Mouse (Mus musculus): ENCODE results near the gene Efemp2. TPM values are rescaled to one million over a fixed set of nuclear protein-coding genes. Genes with fewer than 3 reads are reported as not detected.
A peak's percentile ranks its signal among the peaks of the same experiment; 100 is the strongest.

Gene Efemp2
- polyA plus RNA-seq, 1 experiment: 58.5 TPM

DNA sequence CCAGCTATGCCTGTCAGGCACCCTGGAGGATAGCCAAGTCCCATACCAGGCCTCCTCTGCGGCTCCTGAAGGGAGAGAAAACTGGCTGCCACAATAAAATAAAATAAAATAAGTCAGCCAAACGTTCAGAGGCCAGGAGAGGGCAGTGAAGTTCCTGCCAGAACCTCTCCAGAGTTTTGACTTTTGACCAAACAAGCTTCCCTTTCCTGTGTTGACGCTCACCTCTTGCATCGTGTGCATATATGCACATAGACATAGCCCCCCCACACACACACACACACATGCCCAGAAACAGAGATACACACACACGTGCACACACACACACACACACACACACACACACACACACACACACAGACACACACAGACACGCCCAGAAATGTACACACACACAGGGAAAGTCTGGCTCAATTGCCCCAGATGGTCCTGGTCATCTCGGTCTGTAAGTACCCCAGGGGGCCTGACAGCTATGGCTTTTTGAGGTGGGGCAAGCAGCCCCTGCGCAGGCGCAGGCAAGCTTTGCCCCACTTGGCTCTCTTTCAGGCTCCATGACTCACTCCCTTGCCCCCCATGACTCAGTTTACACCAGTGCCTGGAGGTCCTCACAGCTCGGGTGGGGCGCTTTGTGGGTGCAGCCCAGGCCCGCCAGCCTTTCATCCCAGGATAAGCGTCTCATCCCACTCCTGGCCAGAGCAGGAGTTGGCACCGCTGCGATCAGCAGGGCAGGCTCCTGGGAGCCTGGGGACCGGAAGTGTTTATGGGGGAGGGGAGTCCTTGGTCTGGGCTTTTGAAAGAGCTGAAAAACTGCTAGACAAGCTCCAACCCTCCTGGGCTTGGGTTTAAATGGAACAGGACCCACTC lies 40.5 kb upstream of the Efemp2 start:
- peak; percentile 42 for DNase-seq (ENCODE audit: low read depth)
- TF ChIP-seq CTCF (IDR thresholded peaks at IDR 0.05; ENCODE audit: borderline replicate concordance, extremely low read depth, insufficient read depth, insufficient read length) (peak; percentile 43; the same call in 1 of the 2 replicates), POLR2A (IDR thresholded peaks at IDR 0.05; ENCODE audit: borderline replicate concordance, extremely low read depth, insufficient read depth, insufficient read length, poor library complexity, severe bottlenecking) (no peak)

DNA sequence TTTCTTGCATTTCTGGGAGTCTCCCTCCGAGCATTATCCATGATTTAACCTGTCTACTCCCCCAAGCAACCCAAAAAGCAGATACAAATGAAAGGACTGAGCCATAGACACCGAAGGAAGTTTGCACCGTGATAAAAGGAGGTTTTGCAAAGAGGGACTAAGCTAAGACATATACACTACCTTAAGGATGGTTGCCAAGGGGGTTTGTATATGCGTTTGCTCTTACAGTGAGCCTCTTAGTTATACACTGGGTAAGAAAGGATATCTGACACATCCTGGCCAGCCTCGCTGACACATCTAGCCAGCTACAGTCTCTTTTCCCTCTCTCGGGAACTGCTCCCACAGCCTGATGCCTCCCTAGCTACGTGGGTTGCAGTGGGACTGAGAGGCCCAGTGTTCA lies 39.8 kb upstream of the Efemp2 start:
- DNase-seq (ENCODE audit: low read depth): no peak
- no peak for TF ChIP-seq CTCF (IDR thresholded peaks at IDR 0.05; ENCODE audit: borderline replicate concordance, extremely low read depth, insufficient read depth, insufficient read length)
- TF ChIP-seq POLR2A (IDR thresholded peaks at IDR 0.05; ENCODE audit: borderline replicate concordance, extremely low read depth, insufficient read depth, insufficient read length, poor library complexity, severe bottlenecking): no peak

DNA sequence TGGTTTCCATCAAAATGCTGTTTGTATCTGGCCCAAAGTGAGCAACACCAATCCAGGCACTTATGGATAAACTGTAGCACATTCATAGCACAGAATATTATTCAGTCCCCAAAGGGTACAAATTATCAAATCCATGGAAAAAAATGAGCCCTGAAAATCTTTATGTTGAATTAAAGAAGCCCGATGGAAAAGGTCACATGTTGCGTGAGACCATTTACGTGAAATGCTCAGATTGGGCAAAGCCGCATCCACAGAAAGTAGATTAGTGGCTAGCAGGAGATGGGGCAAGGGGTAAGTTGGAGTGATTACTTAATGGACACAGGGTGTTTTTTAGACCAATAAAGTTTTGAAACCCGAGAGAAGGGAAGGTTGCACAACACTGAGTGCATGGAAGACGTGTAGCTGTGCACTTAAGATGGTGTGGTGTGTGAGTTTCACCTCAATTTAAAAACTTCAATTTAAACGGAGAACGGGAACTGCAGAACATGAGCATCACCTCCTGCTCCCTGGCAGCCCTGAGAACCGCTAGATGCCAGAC lies 29.3 kb upstream of the Efemp2 start:
- no peak for DNase-seq (ENCODE audit: low read depth)
- TF ChIP-seq POLR2A (IDR thresholded peaks at IDR 0.05; ENCODE audit: borderline replicate concordance, extremely low read depth, insufficient read depth, insufficient read length, poor library complexity, severe bottlenecking) (no peak), CTCF (IDR thresholded peaks at IDR 0.05; ENCODE audit: borderline replicate concordance, extremely low read depth, insufficient read depth, insufficient read length) (no peak)

DNA sequence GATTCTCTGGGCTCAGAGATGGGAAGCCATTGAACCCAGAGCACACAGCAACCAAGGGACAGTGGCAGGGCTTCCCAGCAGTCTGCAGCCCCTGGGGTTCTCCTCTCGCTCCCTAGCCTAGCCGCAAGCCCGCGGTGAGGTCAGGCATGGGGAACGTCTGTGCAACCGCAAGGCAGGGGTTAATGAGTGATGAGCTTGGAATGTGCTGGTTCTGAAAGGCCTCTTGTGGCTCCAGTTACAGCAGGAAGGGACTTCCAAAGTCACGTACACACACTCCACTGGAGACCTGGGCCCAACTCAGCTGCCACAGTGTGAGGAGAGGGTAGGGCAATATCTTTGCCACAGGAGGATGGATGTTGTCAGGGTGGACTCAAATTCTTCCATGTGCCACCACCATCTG lies 28.8 kb upstream of the Efemp2 start:
- TF ChIP-seq POLR2A (IDR thresholded peaks at IDR 0.05; ENCODE audit: borderline replicate concordance, extremely low read depth, insufficient read depth, insufficient read length, poor library complexity, severe bottlenecking) (no peak), CTCF (IDR thresholded peaks at IDR 0.05; ENCODE audit: borderline replicate concordance, extremely low read depth, insufficient read depth, insufficient read length) (no peak)
- no peak for DNase-seq (ENCODE audit: low read depth)

DNA sequence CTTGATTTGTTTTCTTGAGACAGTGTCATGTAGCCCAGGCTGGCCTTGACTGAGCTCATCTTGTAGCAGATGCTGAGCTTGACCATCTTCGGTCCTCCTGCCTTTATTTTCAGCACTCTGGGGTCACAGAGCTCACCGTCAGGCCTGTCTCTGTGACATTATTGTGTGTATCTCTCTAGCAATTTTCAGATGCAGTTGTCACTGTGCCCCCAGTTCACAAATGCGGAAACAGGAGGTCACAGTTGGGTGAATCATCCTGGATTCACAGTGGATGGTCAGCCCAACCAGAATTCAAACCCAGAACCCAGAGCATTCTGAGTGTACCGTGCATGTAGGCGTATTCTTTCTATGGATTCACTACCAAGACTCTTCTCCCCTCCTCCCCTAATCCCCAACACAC lies 28.0 kb upstream of the Efemp2 start:
- DNase-seq (ENCODE audit: low read depth): no peak

DNA sequence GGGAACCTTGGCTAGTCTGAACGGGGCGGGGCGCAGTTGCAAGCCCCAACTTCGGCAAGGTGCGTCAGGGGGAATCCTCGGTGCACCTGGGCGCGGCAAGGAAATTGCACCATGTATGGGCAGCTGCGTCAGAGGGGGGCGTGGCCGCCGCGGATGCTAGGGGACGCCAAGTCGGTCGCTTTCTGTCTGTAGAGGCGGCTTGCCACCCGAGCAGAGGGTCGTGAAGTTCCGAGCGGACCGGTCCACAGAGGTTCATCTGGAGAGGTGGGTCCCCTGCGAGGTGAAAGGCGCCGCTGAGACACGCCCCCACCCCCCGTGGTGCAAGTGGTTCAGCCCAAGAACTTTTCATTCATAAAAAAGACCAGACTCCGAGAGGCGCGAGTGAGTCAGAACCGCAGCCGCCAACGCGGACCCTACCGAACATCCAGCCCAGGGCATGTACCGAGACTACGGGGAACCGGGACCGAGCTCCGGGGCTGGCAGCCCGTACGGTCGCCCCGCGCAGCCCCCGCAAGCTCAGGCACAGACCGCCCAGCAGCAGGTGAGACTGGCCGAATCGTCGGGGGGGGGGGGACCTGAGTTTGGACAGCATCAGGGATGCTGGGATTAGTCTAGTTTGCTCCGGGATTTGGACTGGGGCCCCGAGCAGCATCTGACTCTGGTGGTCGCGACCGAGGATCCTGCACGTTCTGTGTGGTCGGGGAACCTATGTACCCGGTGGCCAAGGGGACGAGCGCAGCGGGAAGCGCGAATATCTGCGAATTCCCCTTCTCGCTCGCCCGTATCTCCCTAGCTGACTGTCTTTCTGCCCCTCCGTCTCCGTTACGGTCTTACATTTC lies 26.0 kb upstream of the Efemp2 start, which contains the start of gene Fosl1:
TSS of gene Fosl1 (plus strand) at position 33 of the 839 bp plus-strand sequence.
- DNase-seq (ENCODE audit: low read depth): peak; percentile 78

More for the DNA sequence above, 28.0 kb upstream of the Efemp2 start:
- no peak for TF ChIP-seq CTCF (IDR thresholded peaks at IDR 0.05; ENCODE audit: borderline replicate concordance, extremely low read depth, insufficient read depth, insufficient read length)
- no peak for TF ChIP-seq POLR2A (IDR thresholded peaks at IDR 0.05; ENCODE audit: borderline replicate concordance, extremely low read depth, insufficient read depth, insufficient read length, poor library complexity, severe bottlenecking)

DNA sequence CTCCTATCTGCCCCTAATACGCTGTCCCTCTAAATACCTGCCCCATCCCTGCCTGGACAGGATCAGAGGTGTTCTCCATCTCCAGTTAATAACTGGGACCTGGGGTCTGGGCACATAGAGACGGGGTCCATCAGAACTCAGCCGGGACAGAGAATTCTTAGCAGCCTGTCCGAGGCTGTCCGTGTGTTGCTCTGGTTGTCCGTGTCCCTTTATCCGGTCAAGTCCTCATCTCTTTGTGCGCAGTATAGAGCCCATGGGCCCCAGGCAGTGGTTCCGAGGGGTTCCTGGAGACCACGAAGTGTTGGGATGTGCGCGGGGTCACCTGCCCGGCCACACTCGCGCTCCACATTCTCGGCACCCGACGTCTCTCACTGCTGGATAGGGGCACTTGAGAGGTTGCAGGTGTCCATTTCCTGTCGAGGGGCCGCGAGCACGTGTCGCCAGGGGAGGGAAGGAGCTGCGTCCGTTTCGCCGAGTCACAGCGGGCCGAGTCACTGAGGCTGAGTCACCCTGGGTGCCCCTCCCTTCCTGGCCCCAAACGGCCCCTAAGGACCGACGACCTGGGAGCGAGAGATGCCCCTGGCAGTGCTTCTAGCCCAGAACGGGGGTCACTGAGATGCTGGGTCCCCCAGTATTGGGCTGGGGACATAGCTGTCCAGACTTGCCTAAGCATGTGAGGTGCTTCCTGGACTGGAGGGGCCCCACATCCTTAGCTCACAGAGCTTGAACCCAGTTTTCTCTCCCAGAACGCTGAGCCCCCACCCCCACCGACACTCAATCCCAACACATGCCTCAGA lies 25.2 kb upstream of the Efemp2 start:
- no peak for DNase-seq (ENCODE audit: low read depth)
- TF ChIP-seq CTCF (IDR thresholded peaks at IDR 0.05; ENCODE audit: borderline replicate concordance, extremely low read depth, insufficient read depth, insufficient read length) (no peak), POLR2A (IDR thresholded peaks at IDR 0.05; ENCODE audit: borderline replicate concordance, extremely low read depth, insufficient read depth, insufficient read length, poor library complexity, severe bottlenecking) (no peak)

More for the DNA sequence above, 26.0 kb upstream of the Efemp2 start, which contains the start of gene Fosl1:
- TF ChIP-seq POLR2A (IDR thresholded peaks at IDR 0.05; ENCODE audit: borderline replicate concordance, extremely low read depth, insufficient read depth, insufficient read length, poor library complexity, severe bottlenecking) (no peak), CTCF (IDR thresholded peaks at IDR 0.05; ENCODE audit: borderline replicate concordance, extremely low read depth, insufficient read depth, insufficient read length) (no peak)

DNA sequence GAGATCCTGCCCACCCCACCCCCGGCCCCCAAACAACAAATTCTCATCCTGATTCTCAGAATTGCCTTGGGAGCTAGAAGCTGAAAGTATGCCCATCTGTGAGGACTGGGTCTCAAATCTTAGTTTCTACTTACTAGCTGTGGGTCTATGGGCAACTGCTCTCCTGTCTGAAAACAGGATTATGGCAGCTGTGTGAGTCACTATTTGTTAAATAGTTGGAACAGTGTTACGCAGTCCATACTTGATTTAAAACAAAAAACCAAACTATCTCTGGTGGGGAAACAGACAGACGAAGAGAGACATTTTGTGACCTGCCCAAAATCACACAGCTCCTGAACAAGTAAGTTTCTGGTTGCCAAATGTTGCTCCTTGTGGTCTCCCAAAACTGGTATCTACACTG lies 24.1 kb upstream of the Efemp2 start:
- DNase-seq (ENCODE audit: low read depth): no peak
- TF ChIP-seq CTCF (IDR thresholded peaks at IDR 0.05; ENCODE audit: borderline replicate concordance, extremely low read depth, insufficient read depth, insufficient read length) (no peak), POLR2A (IDR thresholded peaks at IDR 0.05; ENCODE audit: borderline replicate concordance, extremely low read depth, insufficient read depth, insufficient read length, poor library complexity, severe bottlenecking) (no peak)

DNA sequence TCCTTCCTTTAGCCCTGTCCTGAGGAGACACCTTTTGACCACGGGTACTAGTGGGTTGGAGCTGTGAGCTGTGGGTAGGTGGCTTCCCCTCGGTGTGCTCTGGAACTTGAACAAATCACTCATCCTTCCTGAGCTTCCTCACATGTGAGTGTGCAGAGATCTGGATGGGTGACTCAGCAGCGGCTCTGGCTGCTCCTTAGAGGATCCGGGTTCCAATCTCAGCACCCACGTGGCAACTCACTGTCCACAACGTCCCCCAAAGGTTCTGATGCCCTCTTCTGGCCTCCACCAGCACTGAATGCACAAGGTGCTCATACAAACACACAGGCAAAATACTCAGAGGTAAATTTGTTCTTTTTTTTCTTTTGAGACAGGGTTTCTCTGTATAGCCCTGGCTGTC lies 22.0 kb upstream of the Efemp2 start:
- TF ChIP-seq POLR2A (IDR thresholded peaks at IDR 0.05; ENCODE audit: borderline replicate concordance, extremely low read depth, insufficient read depth, insufficient read length, poor library complexity, severe bottlenecking) (no peak), CTCF (IDR thresholded peaks at IDR 0.05; ENCODE audit: borderline replicate concordance, extremely low read depth, insufficient read depth, insufficient read length) (no peak)
- DNase-seq (ENCODE audit: low read depth): no peak

DNA sequence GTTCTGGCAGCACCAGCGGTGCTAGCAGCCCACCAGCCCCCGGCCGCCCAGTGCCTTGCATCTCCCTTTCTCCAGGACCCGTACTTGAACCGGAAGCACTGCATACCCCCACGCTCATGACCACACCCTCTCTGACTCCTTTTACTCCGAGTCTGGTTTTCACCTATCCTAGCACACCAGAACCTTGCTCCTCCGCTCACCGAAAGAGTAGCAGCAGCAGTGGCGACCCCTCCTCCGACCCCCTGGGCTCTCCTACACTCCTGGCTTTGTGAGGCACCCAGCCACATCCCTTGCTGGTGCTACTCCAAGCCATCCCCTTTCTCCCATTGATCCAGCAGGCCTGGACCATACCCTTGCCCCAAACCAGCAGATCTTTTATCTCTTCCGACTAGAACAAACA lies 18.7 kb upstream of the Efemp2 start:
- DNase-seq (ENCODE audit: low read depth): no peak
- no peak for TF ChIP-seq POLR2A (IDR thresholded peaks at IDR 0.05; ENCODE audit: borderline replicate concordance, extremely low read depth, insufficient read depth, insufficient read length, poor library complexity, severe bottlenecking)
- TF ChIP-seq CTCF (IDR thresholded peaks at IDR 0.05; ENCODE audit: borderline replicate concordance, extremely low read depth, insufficient read depth, insufficient read length): no peak

Measured in brain, embryonic 14.5 days (tissue).